Mouse (Mus musculus) neural tube, embryonic 10.5 days (tissue): ENCODE results near the gene Siva1.
A peak's percentile ranks its signal among the peaks of the same experiment; 100 is the strongest.

Source experiments
- DNase-seq: peaks from one replicate; pipeline ENCODE4 v3.0.0-alpha.2; 2017; ENCODE audit warnings: low spot score; ENCODE audit errors: extremely low spot score

Gene Siva1

DNA sequence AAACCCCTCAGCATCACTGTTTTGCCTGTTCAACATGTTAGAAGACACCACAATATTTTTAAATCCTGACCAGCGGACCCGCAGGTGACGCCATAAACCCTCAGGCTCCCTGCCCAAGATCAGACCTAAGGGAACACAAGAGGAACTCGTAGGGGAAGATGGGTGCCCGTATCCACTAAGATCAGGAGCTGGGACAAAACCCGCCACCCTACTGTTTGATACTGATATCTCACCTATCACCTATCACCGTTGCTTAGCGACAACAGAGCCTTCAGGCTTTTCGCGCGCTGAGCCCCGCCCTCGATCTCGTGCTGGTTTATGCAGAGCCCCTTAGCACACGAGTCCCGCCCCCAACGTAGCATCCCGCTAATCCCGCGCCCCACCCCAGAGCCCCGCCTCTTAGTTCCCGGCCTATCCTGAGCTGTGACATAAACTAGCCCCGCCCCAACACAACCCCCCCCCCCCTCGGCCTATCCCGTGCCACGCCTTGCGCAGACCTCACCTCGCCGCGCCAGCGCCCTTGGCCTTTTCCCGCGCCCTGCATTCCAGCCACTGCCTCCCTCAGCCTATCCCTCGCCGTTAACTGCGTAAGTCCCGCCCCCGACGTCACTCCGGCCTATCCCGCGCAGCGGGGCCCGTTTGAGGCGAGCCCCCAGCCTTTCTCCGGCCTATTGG lies at the start of gene Siva1:
Gene Siva1, plus strand, starts transcription at position 500 of the 675 bp plus-strand sequence.
- peak; percentile 96 for DNase-seq

DNA sequence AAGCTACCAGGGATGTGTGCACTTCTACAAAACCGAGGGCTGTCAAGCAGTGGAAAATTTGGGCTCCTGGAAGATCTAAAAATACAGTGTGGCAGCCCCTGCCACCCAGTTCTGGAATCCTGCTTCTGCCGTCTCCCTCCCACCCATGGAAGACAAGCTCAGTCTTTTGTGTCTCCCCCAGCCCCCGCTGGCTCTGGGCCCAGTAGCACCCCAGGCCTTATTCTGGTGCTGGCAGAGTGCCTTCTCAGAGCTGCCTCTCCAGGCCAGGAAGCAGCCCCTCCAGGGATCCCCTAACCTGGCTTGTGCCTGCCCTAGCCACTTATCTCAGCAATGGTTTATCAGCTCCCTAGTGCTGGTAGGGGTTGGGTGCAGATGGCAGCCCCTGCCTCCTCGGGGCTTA lies 49.5 kb upstream of the Siva1 start:
- DNase-seq, result no peak

DNA sequence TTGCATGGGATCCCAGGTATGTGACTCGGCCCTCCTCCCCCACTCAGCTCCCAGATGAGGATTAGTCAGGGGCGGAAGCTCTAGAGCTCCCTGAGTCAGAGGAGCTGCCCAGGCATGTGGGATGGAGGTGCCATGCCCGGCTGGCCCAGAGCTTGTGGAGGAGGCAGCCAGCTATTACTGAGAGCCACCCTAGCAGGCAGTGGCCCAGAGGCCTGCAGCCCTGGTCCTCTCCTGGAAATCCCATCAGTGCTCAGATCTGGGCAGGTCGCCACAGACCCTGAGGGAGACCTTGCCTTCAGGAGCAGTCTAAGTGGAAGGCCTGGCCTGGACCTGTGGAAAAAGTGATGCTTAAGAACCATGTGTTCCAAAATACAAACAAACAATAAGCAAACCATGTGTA lies 48.9 kb upstream of the Siva1 start:
- DNase-seq, result no peak

DNA sequence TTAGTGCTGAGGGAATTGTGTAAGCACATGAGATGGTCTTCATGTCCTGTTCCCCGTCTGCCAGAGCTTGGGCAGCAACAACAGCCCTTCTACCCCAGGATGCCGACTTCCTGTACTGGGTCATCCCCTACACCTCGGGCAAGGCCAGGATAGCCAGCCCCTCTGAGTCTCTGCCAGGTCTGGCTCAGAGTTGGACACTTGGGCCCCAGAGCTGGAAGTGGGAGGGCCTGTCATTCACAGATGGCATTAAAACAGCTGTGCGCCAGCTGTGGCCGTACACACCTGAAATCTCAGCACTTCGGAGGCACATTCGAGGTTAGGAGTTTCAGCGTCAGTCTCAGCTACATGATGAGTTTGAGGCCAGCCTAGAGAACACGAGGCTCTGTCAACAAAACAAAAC lies 48.0 kb upstream of the Siva1 start:
- DNase-seq, result no peak

DNA sequence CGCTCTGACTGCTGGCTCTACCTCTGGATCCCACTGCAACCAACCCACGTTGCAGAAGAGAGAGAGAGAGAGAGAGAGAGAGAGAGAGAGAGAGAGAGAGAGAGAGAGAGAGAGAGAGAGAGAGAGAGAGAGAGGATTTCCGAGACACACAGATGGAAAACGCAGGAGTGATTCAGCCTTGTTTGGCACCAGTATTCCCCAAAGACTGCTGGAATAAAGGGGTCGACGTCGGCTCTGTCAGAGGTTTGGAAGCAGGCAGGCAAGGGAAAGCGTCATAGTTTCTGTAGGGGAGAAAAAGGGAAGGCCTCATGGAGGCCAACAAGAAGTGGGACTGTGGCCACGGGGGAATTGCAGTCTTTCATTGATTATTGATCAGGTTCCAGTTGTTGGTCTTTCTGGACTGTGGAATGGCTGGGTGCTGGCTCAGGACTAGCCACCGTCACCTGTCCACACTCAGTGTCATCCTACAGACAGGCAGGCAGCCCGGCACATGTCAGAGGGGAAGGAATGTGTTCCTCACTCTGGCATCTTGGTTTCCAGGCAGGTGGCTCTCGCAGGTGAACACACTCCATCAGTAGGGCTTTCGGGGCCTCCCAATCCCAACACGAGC lies 47.5 kb upstream of the Siva1 start:
- DNase-seq, result no peak

DNA sequence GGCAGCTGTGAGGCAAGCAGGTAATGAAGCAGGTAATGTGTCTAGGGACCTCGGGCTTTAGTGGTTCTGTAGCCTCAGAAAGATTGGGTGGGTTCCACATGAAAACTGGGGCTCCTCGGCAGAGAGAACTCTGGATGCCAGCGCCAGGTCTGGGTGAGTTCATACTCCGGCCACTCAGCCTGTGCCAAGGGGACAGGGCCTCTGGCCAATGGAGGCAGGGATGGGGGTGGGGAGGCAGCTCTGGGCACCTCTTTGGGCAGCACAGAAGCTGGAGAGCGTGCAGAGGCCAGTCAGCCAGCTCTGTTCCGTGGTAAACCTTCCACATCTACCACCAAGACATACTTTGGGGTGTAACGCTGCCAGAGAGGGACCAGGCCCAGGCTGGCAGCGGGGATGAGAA lies 46.9 kb upstream of the Siva1 start:
- DNase-seq, result no peak

DNA sequence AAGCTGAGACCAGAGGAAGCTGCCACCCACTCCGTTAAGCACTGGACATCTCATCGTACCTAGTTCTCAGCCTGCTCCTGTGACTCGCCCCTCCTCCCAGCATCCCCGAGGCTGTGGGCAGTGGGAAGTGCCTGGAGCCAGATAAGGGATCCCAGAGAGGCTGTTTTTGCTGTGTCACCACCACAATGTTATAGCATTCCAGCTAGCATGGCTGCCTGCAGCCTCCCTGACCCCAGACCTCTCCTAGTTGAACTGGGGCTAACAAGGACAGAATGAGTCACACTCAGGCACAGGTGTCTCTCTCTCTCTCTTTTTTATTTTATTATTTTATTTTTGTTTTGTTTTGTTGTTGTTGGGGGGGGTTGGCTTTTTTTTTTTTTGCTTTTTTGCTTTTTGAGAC lies 45.3 kb upstream of the Siva1 start:
- DNase-seq, result no peak

DNA sequence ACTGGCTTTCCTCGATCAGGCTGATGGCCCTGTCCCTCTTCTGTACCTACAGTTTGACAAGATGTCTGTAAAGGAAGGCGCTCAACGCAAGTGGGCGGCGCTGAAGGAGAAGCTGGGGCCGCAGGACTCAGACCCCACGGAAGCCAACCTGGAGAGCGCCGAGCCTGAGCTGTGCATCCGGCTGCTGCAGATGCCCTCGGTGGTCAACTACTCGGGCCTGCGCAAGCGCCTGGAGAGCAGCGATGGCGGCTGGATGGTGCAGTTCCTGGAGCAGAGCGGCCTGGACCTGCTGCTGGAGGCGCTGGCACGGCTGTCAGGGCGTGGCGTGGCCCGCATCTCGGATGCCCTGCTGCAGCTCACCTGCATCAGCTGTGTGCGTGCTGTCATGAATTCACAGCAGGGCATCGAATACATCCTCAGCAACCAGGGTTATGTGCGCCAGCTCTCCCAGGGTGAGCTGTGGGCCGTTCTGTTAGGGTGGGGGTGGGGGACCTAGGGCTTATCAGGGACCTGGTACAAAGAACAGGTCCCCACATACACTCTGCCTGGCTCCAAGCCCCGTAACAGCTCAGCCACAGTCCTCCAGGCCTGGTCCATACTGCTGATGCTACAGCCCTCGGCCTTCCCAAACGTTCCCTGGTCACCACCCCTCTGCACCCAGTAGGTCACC lies 44.4 kb upstream of the Siva1 start:
- DNase-seq, result no peak

DNA sequence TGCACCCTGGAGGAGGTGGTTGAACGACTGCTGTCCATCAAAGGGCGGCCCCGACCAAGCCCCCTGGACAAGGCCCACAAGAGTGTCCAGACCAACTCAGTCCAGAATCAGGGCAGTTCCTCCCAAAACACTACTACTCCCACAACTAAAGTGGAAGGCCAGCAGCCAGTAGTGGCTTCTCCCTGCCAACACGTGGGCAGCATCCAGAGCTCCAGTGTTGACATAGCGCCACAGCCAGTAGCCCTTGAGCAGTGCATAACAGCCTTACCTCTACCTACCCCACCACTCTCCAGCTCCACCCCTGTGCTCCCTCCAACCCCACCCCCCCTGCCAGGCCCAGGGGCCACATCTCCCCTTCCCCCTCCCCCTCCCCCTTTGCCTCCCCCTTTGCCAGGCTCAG lies 40.5 kb upstream of the Siva1 start:
- DNase-seq, result no peak

DNA sequence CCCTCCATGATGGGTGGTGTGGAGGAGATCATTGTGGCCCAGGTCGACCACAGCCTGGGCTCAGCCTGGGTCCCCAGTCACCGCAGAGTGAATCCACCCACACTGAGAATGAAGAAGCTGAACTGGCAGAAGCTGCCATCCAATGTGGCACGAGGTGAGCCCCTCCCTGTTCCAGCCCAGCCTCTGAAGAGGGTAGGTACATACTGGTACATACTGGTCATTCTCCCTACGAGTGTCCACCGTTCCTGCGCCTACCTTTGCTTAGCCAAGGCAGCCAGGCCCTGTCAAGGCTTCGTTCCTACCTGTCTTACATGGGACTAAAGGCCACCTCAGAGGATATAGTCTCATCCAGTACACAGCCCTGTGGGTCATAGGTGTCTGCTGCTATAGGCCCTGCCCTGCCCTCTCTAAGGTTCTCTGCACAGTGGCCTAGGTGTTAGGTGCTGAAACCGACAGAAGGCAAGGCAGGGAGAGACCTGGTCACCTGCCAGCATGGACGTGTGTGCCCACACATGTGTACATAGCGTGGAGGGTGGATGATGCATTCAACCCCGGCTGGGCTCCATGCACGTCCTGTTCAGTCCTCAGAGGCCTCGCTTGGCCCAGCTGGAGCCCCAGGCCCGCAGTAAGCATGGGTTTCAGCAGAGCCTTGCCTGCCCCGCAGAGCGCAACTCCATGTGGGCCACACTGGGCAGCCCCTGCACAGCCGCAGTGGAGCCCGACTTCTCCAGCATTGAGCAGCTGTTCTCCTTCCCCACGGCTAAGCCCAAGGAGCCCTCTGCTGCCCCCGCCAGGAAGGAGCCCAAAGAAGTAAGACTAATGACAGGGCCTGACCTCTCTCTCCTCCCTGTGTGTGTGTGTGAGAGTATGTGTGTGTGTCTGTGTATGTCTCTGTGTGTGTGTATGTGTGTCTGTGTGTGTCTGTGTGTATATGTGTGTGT lies 39.5 kb upstream of the Siva1 start:
- peak; percentile 61 for DNase-seq

DNA sequence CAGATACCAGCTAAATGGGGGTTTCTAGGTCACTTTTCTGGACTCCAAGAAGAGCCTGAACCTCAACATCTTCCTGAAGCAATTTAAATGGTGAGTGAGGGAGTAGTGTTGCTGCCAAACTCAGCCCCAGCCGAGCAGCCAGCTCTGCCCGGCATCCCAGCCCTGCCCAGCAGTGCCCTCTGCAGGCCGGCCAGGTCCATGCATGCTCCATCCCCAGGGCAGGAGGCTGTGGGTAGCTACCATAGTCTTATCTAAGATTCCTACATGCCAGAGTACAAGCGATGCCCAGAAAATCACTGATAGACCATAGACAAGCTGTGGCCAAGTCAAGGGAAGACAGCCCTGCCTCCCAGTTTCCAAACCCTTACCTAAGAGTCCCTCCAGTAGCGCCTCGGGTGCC lies 38.7 kb upstream of the Siva1 start:
- DNase-seq, result peak; percentile 76

DNA sequence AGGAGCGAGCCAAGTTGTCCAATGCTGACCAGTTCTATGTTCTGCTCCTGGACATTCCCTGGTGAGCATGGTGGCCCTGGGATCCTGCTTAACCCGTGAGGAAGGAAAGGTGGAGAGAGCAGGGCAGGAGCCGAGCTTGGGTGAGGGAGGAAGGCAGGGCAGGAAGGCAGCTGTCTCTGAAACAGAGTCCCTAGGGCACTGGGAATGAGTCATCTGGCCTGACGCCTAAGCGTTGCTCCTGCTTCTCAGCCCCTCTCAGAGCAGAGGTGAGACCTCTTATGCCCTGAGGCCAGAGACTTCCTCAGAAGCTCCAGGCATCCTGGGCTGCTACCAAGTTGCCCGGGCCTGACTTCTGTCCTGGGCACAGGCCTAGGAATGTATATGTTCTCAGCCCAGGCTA lies 37.5 kb upstream of the Siva1 start:
- DNase-seq, result no peak

DNA sequence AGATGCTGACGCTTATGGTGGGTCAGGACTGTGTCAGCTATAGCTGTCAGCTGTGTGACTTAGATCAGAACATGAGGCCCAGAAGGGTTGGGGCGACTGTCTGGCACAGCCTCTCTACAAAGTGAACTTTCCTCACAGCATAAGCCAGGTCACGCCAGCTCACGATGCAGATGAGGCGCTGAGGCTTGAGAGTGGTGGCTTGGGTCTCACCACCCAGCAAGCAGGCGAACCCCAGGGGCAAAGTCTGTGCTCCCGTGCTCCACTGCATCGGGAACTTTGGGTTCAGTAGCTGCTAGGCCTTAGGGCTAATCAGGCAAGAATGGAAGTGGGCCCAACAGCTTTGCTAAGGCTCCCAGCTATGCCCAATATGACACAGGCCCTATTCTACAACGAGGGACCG lies 35.4 kb upstream of the Siva1 start:
- no peak for DNase-seq

DNA sequence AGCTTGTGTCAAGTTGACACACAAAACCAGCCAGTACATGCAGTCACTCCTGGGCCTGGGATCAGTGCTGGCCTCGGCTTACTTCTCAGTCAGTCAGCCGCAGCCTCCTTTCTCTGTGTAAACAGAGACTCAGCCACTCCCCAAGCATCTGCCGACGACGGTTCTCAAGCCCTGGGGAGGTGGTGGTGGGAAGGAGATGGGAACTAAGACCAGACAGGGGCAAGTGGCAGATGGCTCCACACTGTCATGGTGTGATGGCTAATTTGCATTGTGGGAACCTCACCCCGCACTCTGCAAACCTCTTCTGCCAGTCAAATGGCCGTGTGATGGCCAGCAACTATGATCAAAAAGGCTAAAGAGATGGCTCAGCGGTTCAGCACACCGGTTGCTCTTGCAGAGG lies 27.8 kb upstream of the Siva1 start:
- no peak for DNase-seq

DNA sequence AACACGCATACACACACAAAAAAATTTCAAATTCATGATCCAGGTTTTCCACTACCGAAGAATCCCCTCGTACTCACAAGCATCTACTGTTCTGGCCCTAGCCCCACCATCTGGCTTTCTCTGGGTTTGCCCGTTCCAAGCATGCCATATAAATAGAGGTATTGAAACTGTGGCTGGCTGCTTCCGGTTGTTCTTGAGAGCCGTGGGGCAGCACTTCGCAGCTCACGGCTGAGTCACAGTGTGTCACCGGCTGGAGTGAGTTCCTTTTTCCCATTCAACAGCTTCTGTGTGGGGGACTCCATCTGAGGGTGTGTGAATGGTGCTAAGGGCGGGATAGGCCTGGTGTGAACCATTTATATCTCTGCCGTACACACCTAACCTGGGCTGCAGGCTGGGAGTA lies 27.3 kb upstream of the Siva1 start:
- no peak for DNase-seq

DNA sequence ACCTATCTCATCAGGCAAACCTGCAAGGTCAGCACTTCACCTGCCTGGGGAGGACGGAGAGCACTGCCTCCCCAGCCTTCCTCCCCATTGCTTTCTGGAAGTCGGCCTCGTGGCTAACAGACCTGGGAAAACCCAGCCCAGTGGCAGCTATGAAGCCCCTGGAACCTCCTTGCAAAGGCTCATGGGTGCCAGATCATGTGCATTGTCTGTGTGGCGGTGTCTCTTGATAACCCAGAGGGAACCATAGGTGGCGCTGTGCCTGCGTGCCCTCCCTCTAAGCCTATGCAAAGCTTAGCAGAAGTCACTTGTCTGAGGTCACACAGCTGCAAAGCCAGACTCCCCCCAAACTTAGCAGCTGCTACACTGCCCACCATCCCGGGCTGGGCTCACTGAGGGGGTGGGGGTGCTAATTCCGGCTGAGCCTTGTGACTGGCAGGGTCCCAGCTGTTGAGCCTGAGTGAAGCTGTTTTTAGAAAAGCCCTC lies 26.5 kb upstream of the Siva1 start:
- DNase-seq, result peak; percentile 63

DNA sequence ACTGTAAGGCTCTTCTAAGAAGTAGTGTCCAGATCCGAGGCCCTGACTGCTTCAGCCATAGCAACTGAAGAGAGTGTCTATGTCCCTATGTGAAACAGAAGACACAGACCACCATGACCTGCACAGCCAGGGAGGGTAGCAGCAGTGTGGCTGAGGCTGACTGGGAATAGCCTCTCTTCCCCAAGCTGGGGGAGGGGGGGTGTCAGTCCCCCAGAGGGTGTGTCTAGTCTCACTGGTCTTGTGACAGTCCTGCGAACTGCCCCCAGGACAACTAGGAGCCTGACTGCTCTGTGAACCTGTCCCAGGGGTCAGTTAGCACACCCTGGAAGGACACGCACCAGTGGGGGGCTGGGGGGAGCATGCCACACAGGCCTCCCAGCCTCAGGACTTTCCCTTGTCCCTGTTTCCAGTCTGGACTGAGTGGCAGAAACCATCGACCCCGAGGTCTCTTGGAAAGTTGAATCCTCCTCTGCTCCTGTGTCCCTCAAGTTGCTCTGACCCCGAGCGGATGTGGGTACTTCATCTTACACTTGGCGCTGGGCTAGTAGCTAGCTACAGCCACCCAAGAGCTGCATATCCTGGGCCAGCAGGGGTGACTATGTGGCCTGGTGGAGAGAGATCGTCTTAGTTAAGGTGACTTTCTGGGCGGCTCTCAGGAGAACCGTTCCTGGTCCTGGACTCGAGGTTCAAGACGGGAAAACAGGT lies 25.3 kb upstream of the Siva1 start:
- DNase-seq, result peak; percentile 40

DNA sequence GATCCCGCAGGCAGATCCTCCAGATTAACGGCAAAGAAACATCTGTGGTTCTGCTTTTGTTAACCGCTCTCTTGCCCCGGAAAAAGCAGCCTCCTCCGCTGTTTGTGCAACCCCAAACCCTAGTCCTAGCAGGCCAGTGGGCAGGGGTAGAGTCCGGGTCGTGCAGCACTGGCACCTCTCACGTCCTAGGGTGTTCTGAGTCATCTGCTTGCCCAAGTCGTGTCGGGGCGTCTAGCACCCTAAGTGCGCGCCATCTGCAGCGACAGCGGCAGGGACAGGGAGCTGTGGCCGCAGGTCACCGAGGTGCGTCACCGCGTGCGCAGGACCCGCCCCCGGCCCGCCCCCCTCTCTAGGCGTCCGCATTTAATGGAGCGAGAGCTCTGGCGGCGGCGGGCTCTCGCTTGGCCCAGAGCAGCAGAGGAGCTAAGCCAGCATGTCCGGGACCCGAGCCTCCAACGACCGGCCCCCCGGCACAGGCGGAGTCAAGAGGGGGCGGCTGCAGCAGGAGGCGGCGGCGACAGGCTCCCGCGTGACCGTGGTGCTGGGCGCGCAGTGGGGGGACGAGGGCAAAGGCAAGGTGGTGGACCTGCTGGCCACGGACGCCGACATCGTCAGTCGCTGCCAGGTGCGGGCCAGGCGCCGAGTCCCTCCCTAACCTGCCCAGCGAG lies 24.7 kb upstream of the Siva1 start, which contains the start of gene Adssl1:
Gene Adssl1, plus strand, starts transcription at position 360 of the 668 bp plus-strand sequence.
- DNase-seq, result peak; percentile 79

DNA sequence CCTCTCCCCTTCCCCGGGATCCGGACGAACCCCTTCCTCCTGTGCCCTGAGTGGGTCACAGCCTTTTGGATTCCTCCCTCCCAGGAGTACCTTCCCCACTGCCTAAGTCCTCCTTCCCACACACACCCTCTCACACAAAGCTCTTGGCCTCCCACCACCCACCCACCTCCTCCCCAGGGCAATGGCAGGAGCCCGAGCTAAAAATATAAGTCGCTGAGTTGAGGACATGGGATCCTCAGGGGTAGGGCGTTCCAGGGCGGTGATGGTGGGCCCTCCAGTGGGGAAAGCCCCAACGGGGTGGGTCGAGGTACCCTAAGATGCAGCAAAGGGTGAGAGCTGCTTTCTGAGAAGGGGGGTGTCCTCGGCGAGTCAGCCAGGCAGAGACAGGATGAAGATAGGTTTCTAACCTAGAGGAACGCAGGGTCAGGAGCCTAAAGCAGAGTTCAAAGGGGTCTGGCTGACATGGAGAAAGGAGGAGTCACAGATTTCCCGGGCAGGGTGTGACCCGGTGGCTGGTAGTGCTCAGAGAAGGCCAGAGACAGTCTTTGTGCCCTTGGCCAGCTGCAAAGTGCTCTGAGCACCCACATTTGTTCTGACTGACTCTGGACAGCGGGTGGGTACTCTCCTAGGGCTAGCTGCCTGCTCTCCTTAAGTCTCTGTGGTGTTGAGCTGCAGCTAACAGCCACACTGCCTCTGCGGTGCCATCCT lies 24.0 kb upstream of the Siva1 start:
- DNase-seq, result no peak

DNA sequence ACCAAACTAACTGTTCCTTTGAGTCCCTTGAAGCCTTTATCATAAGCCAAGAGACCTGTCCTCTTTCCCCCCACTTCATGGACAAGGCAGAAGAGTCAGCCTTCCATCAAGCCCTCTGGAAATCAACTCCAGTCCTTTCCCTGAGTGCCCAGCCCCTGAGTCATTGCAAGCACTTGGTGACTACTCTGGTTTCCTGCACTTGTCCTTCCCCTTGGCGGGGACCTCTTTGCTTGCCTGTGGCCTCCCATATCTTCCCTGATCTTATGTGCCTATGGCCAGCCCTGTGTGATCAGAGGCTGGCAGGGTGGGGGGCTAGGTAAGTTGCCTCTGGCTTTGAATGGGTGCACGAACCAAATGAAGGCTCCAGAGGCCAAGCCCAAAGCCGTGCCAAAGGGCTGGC lies 22.6 kb upstream of the Siva1 start:
- DNase-seq, result no peak
